Mouse (Mus musculus) forebrain, embryonic 15.5 days (tissue): ENCODE measurements around the gene Apom. TPM values are rescaled to one million over a fixed set of nuclear protein-coding genes. Genes with fewer than 3 reads are reported as not detected.

Source experiments
- ATAC-seq: fragments of 200-750 bp; cut with Nextera tagmentation; replicated peaks from 2 replicates; pipeline ENCODE4 v1.8.0; 2017; ENCODE audit warnings: mild to moderate bottlenecking, moderate TSS enrichment, moderate library complexity
- H3K27ac ChIP-seq: fragments of 300-500 bp; sonication (generic); replicated peaks from 2 replicates; pipeline ENCODE4 v1.5.1; 2015; ENCODE audit warnings: mild to moderate bottlenecking, inconsistent platforms
- H3K27me3 ChIP-seq: fragments of 300-500 bp; sonication (generic); 2 replicates; pipeline ENCODE4 v1.6.1; 2015; ENCODE audit warnings: inconsistent platforms
- H3K36me3 ChIP-seq: fragments of 300-500 bp; sonication (generic); 2 replicates; pipeline ENCODE4 v1.6.1; 2015; ENCODE audit warnings: mild to moderate bottlenecking, inconsistent platforms
- H3K4me1 ChIP-seq: fragments of 300-500 bp; sonication (generic); 2 replicates; pipeline ENCODE4 v1.6.1; 2015; ENCODE audit warnings: inconsistent platforms
- H3K4me2 ChIP-seq: fragments of 300-500 bp; sonication (generic); replicated peaks from 2 replicates; pipeline ENCODE4 v1.6.1; 2015; ENCODE audit warnings: mild to moderate bottlenecking, inconsistent platforms
- H3K4me3 ChIP-seq: fragments of 300-500 bp; sonication (generic); 2 replicates; pipeline ENCODE4 v1.5.1; 2015; ENCODE audit warnings: mild to moderate bottlenecking, inconsistent platforms
- H3K9ac ChIP-seq: fragments of 300-500 bp; sonication (generic); replicated peaks from 2 replicates; pipeline ENCODE4 v1.6.1; 2015; ENCODE audit warnings: mild to moderate bottlenecking, inconsistent platforms
- H3K9me3 ChIP-seq: fragments of 300-500 bp; sonication (generic); 2 replicates; pipeline ENCODE4 v1.6.1; 2016; ENCODE audit warnings: inconsistent platforms
- whole genome bisulfite sequencing: fragments of 180-500 bp; shearing (Covaris S2); methylation state at CpG from one replicate; pipeline ENCODE4 v1.1.7; 2015; ENCODE audit warnings: mixed read lengths; 5-methylcytosine and 5-hydroxymethylcytosine counted together
- polyA plus RNA-seq: library from polyadenylated mRNA; unstranded; fragments of >200 nt; fragmentation: Nextera tagmentation; extraction: Ambion mirVana; gene quantifications from 2 replicates; pipeline ENCODE4 v1.2.1, GENCODE M21; 2015

The Apom gene
- polyA plus RNA-seq, 1 experiment from 2014 or later = 0.28 TPM

GRCm38 (mm10) chr17:35102299-35102698 lies 29.6 kb downstream of the Apom start:
- peaks cover 6% of the 10 kb centered on the region for H3K4me1 ChIP-seq
- no peak overlapping the region for H3K27ac ChIP-seq
- H3K4me3 ChIP-seq = no peak overlapping the region
- H3K9me3 ChIP-seq = no peaks in the 10 kb centered on the region
- peaks cover 59% of the 10 kb centered on the region for H3K36me3 ChIP-seq
- no peak for ATAC-seq
- no peak overlapping the region for H3K4me2 ChIP-seq
- no peak overlapping the region for H3K9ac ChIP-seq
- 76% methylated on average over 7 of the region's 8 CpGs for whole genome bisulfite sequencing
- no peaks in the 10 kb centered on the region for H3K27me3 ChIP-seq

- Histone ChIP-seq H3K4me1 (peaks cover 4% of the 10 kb centered on the region), H3K27ac (no peak overlapping the region), H3K27me3 (no peaks in the 10 kb centered on the region), H3K4me3 (no peak overlapping the region), H3K9me3 (no peaks in the 10 kb centered on the region), H3K4me2 (no peak overlapping the region), H3K36me3 (peaks cover 71% of the 10 kb centered on the region), H3K9ac (no peak overlapping the region)
- 93% methylated on average over 11 of the region's 11 CpGs for WGBS
- no peak for ATAC-seq
These were observed 30.7 kb downstream of the Apom start for GRCm38 (mm10) chr17:35101161-35101560.

- Histone ChIP-seq H3K9me3 (no peaks in the 10 kb centered on the region), H3K4me3 (no peak overlapping the region), H3K4me1 (no peaks in the 10 kb centered on the region), H3K36me3 (peaks cover 78% of the 10 kb centered on the region), H3K27me3 (no peaks in the 10 kb centered on the region), H3K27ac (no peak overlapping the region), H3K9ac (no peak overlapping the region), H3K4me2 (no peak overlapping the region)
- 75% methylated on average over 10 of the region's 10 CpGs for WGBS
- no peak for ATAC-seq
These were observed 31.6 kb downstream of the Apom start for GRCm38 (mm10) chr17:35100196-35100765.

- Histone ChIP-seq H3K4me1 (no peaks in the 10 kb centered on the region; the same call in 1 of the 2 replicates), H3K9me3 (no peaks in the 10 kb centered on the region), H3K27me3 (no peaks in the 10 kb centered on the region), H3K36me3 (peaks cover 91% of the 10 kb centered on the region), H3K27ac (no peak overlapping the region), H3K9ac (no peak overlapping the region), H3K4me3 (no peak overlapping the region), H3K4me2 (no peak overlapping the region)
- WGBS = 79% methylated on average over 12 of the region's 12 CpGs
- ATAC-seq = no peak
These were observed 34.6 kb downstream of the Apom start for GRCm38 (mm10) chr17:35097164-35097655.

GRCm38 (mm10) chr17:35096597-35096996 lies 35.3 kb downstream of the Apom start:
- Histone ChIP-seq H3K4me2 (no peak overlapping the region), H3K27me3 (no peaks in the 10 kb centered on the region), H3K9me3 (no peaks in the 10 kb centered on the region), H3K9ac (no peak overlapping the region), H3K4me3 (no peak overlapping the region), H3K36me3 (peaks cover 88% of the 10 kb centered on the region), H3K27ac (no peak overlapping the region), H3K4me1 (no peaks in the 10 kb centered on the region; the same call in 1 of the 2 replicates)
- ATAC-seq = no peak
- 83% methylated on average over 12 of the region's 12 CpGs for WGBS

- Histone ChIP-seq H3K4me3 (no peak overlapping the region), H3K4me1 (peaks cover 17% of the 10 kb centered on the region), H3K27me3 (no peaks in the 10 kb centered on the region), H3K4me2 (no peak overlapping the region), H3K27ac (no peak overlapping the region), H3K9ac (no peak overlapping the region), H3K9me3 (no peaks in the 10 kb centered on the region), H3K36me3 (peaks cover 71% of the 10 kb centered on the region)
- no peak for ATAC-seq
- WGBS = 89% methylated on average over 15 of the region's 15 CpGs
These were observed 37.1 kb downstream of the Apom start for GRCm38 (mm10) chr17:35094475-35095365.

GRCm38 (mm10) chr17:35092403-35093198 lies 39.2 kb downstream of the Apom start:
- Histone ChIP-seq H3K36me3 (peaks cover 53% of the 10 kb centered on the region), H3K4me1 (peaks cover 19% of the 10 kb centered on the region), H3K4me3 (no peak overlapping the region), H3K9ac (no peak overlapping the region), H3K27ac (no peak overlapping the region), H3K9me3 (no peaks in the 10 kb centered on the region), H3K4me2 (no peak overlapping the region), H3K27me3 (no peaks in the 10 kb centered on the region)
- 88% methylated on average over 14 of the region's 14 CpGs for WGBS
- ATAC-seq = no peak

- H3K9me3 ChIP-seq = no peaks in the 10 kb centered on the region
- ATAC-seq = peak; percentile 41
- no peaks in the 10 kb centered on the region for H3K27me3 ChIP-seq
- peak overlapping the region; percentile 98 for H3K27ac ChIP-seq
- peak overlapping the region; percentile 64 for H3K4me2 ChIP-seq
- peaks cover 19% of the 10 kb centered on the region for H3K4me1 ChIP-seq
- peak overlapping the region; percentile 73 for H3K9ac ChIP-seq
- peak overlapping the region; percentile 58 for H3K4me3 ChIP-seq
- WGBS = 46% methylated on average over 8 of the region's 8 CpGs
- H3K36me3 ChIP-seq = peaks cover 32% of the 10 kb centered on the region
These were observed 41.5 kb downstream of the Apom start for GRCm38 (mm10) chr17:35090166-35090932.

GRCm38 (mm10) chr17:35088825-35089644 lies 42.8 kb downstream of the Apom start, which contains the start of gene Abhd16a:
Gene Abhd16a (plus strand): TSS chr17:35089263.
- Histone ChIP-seq H3K27me3 (no peaks in the 10 kb centered on the region), H3K4me3 (peak within 1 kb of the TSS; percentile 58), H3K4me1 (peaks cover 19% of the 10 kb centered on the region), H3K9ac (peak within 1 kb of the TSS; percentile 73), H3K4me2 (peak within 1 kb of the TSS; percentile 64), H3K36me3 (peaks cover 21% of the 10 kb centered on the region), H3K9me3 (no peaks in the 10 kb centered on the region), H3K27ac (peak within 1 kb of the TSS; percentile 98)
- 3% methylated on average over 67 of the region's 67 CpGs for WGBS
- ATAC-seq = peak; percentile 97

GRCm38 (mm10) chr17:35088151-35088550 lies 43.7 kb downstream of the Apom start:
- peak overlapping the region; percentile 55 for H3K27ac ChIP-seq
- no peak for ATAC-seq
- peaks cover 19% of the 10 kb centered on the region for H3K4me1 ChIP-seq
- H3K9me3 ChIP-seq = no peaks in the 10 kb centered on the region
- no peak overlapping the region for H3K4me3 ChIP-seq
- no peak overlapping the region for H3K4me2 ChIP-seq
- H3K9ac ChIP-seq = no peak overlapping the region
- no peaks in the 10 kb centered on the region for H3K27me3 ChIP-seq
- peaks cover 14% of the 10 kb centered on the region for H3K36me3 ChIP-seq
- WGBS = 39% methylated on average over 2 of the region's 2 CpGs
